Mouse (Mus musculus): ENCODE data around the gene Acer2.

The Acer2 gene

GRCm38 (mm10) chr4:86948794-86949193, 74.6 kb downstream of the Acer2 start:
- no peak for DNase-seq (ENCODE audit: low read depth, low spot score)

DNA sequence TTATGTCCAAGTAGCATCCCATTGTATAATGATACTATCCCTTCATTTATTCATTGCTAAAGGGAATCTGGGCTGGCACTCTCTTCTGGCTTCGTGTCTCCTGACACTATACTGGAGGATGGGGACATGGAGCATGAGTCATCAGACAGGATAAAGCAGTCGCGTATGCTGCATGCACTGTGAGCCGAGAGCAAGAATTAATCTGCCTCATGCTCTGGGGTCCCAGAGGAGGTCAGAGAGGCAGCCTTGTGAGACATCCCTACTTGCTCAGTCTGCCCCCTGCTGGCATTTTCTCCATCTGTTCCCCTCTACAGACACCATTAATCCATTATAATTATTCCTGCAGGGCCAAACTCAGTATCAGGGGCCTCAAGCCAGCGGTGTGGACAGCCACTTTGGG, 79.3 kb downstream of the Acer2 start:
- DNase-seq (ENCODE audit: low read depth, low spot score), result peak; percentile 35

DNA sequence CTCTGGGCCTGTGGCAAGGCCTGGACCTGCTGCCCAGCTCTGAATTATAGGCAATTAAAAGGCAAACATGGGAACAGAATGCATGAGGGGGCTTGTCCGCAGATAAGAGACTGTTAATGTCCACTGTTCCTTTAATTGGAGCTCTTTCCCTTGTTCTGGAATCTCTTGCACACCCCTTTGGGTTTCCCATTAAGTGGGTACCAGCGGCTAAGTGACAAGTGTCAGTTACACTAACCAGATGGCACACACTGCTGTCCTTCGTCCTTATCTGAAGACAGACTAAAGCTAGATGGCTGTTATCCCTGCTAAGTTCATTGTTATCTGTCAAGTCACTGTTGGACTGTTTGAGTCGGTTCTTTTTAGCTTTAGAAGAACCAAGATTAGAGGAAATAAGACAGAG, 81.3 kb downstream of the Acer2 start:
- no peak for DNase-seq (ENCODE audit: low read depth, low spot score)

DNA sequence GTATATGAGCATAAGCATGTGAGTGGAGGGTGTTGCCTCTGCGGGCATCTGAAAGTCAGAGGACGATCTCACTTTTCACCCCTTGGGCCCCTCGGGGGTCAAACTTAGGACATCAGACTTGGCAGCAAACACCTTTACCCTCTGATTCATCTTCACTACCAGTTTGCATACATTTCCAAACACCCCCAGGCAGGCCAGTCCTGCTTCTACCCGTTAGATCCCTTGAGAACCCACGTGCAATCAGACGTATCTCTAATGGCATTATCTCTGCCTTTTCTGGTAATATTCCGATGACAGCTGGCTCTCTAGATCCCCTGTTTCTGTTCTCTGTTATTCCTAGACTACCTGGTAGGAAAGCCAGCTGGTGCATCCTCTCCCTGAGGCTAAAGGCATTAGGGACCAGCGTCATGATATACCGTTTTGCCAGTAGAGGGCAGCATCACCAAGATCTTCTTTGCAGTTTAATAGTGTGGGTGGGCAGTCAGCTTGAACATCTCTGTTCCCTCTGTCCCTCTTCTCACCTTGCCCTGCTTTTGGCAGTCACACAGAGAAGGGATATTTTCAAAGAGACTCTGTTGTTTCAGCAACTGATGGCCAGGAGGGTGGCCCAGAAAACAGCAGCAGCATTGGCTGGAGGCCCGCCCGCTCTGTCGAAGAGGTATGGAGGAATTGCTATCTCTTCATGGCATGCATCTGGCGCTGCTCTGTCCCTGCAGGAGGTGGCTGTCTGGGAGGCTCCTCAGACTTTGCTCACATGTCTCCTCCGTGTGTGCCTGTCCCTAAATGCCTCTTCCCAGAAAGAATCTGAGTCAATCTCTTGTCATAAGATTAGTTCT, 83.6 kb downstream of the Acer2 start:
- peak; percentile 82 for DNase-seq (ENCODE audit: low read depth, low spot score)

DNA sequence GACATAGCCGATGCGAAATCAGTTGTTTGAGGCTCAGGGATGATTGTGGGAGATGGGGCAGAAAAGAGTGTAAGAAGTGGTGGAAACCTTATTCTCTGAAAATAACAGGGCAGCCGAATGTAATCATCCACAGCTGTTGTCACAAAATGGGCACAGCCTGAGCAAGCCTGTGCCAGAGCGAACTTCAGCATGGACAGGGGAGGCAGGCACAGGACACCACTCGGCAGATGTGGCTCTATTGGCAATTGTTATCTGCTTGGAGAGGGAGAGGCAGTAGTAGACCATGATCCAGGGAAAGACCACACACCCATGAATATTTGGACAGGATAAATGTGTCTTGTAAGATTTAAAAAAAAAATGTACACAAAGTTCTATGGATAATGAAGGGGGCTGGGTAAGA, 103.1 kb downstream of the Acer2 start:
- no peak for DNase-seq (ENCODE audit: low read depth, low spot score)
